Mouse (Mus musculus) fat pad, adult 2 months (tissue): ENCODE data around the gene Cnn3.

ENCODE experiments used
- DNase-seq: peaks from one replicate; pipeline ENCODE4 v3.0.0-alpha.2; 2011; ENCODE audit warnings: low read depth, low spot score; ENCODE audit errors: extremely low read depth

Cnn3 gene

DNA sequence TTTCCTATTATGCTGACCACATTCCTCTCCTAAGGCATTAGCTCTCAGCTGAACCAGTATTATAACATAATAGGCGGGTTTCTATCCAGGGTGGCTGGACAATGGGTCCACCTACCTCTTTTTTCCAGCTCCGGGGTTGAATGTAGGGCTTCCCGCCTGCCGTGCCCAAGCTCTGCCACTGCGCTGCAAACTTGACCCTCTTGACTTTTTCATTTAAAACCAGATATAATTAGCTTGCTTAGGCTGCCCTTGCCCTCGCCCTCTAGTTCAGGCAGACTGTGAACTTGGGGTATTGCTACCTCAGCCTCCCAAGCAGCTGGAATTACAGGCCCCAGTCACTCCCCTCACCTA, 8.1 kb upstream of the Cnn3 start:
- DNase-seq = no peak

DNA sequence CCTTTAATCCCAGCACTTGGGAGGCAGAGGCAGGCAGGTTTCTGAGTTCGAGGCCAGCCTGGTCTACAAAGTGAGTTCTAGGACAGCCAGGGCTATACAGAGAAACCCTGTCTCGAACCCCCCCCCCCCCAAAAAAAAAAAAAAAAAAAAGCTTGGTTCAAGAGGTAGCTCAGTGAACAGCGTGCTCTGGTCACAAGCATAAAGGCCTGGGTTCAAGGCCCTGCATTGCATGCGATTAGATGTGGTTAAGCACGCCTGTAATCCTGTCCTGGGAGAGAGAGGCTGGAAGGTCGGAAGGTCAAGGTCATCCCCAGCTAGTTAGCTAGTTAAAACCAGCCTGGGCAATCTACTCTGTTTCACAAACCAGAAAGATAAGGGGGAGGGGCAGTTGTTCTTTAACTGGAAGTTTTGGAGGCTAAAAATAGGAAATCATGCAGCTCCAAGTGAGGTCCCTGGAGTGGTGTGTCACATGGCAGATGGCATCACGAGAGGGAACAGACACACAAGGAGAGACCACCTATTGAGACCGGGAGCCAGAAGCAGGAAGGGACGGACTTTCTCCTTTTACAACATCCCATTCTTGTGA, 7.4 kb upstream of the Cnn3 start:
- no peak for DNase-seq

DNA sequence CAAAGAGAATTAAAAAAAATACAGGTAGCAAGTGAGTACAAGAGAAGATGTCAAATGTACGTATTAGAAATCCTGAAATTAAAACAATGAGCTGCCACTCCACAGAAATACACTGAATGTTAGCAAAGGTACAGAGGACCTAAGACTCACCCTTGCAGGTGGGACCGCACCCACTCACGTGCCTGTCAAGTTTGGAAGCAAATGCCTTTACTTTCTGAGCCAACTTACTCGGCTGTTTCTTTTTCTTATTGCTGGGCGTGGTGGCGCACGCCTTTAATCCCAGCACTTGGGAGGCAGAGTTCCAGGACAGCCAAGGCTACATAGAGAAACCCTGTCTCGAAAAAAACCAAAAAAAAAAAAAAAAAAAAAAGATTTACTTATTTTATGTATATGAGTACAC, 3.9 kb upstream of the Cnn3 start:
- DNase-seq = no peak

DNA sequence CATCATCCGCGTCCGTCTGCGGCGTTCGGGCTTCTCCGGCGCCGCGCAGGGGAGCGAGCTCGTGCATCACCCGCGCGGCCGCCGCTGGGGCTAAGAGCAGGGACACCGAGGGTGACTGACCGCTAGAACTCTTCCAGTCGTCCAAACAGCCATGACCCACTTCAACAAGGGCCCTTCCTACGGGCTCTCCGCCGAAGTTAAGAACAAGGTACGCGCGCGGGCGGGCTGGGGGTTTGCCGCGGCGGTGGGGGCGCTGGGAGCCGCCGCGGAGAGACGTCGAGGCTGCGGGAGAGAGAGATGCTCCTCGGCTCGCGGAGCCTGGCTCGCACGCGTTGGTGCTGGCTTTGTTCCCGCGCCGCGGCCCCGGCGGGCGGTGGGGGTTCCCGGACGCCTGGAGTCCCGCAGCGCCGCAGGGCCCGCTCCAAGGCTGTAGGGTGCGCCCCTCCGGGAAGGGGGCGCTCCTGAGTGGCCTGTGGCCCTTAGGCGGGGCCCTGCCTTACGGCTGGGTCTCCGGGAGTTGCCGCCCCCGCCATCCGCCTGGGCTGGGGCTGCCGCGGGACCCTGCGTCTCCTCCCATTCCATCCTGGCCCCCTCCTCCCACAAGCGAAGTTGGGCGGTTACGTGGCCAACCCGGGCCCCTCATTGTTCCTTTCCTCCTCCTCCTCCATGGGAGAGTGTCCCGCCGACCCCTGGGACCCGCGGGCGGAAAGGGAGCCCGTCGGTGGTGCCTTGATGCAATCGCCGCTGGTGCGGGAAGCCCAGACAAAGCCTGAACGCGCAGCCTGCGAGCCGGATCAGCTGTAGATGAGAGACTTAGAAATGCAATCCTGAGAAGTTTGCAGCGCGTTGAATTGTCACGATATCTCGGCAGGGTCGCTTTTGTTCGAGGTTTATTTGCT, 573 bp downstream of the Cnn3 start:
- no peak for DNase-seq

DNA sequence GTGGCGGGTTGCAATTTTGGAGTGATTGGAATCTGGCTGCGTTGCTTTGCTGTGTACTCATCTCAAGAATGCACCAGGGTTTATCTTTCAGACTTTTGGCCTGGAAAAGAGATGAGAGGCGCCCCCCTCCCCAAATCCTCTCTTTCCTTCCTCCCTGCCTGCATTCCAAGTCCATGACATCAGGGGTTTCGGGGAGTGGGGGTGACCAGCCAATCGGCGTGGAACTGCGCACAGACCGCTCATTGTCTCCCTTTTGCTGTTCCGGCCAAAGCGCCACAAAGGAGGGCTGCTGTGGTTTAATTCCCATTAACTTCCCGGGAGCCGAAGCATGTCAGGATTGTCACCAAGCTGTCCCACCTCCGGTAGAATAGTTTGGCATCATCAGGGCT, 1.2 kb downstream of the Cnn3 start:
- DNase-seq = no peak

DNA sequence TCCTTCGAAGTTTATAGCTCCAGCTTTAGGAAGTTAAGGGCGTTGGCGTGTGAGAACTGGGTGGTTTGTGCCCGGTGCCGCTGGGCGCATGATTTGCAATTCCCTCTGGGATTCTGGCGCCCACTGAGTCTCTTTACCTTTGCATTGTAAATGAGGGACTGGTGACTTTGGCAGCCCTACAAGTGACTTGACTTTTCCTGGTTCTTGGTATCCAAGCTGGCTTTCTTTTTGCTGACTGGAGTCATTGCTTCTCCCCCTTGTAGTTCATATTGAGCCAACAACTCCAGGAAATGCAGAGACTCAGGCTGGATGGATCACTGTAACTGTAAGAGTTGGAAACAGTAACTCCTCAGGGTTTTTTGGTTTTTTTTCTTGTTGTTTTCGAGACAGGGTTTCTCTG, 1.9 kb downstream of the Cnn3 start:
- no peak for DNase-seq

DNA sequence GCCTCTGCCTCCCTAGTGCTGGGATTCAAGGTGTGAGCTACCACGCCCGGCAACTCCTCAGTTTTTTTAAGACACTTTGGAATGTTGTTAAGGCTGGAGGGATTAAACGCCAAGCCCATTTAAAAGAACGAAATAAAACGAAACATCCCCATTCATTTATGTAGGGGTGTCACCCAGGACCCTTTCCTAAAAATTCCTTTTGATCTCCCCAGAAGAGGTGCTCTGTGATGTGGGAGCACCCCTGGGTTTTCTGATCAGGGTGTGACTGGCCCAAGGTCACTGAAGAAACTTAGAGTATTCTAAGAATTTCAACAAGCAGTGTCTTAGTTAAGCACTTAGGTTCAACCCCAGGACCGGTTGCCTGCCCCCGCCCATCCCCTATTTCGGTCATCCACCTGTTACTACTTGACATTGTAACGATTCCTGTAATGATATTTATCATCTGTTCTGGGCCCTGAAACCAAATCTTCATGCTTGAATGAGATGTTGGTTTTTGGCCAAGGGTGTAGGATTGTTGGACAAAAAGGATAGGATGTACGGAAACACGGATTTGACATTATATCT, 2.5 kb downstream of the Cnn3 start:
- no peak for DNase-seq

DNA sequence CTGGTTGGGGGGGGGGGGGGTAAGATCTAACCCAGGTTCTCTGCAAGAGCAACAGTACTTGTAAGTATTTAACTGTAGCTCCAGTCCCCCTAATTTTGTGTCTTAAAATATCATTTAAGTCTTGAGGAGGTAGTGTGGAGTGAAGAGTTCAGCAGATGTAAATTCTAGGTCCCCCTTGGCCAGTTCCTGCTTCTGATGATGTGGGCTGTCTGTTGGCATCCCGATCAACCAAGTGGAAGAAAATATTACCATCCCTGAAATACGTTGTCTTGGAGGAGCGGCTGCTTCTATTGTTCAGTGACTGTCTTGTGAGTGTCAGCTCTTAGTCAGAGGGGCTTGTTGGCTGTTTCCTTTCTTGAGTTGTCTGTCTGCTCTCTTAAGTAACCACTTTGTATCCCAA, 3.2 kb downstream of the Cnn3 start:
- no peak for DNase-seq

DNA sequence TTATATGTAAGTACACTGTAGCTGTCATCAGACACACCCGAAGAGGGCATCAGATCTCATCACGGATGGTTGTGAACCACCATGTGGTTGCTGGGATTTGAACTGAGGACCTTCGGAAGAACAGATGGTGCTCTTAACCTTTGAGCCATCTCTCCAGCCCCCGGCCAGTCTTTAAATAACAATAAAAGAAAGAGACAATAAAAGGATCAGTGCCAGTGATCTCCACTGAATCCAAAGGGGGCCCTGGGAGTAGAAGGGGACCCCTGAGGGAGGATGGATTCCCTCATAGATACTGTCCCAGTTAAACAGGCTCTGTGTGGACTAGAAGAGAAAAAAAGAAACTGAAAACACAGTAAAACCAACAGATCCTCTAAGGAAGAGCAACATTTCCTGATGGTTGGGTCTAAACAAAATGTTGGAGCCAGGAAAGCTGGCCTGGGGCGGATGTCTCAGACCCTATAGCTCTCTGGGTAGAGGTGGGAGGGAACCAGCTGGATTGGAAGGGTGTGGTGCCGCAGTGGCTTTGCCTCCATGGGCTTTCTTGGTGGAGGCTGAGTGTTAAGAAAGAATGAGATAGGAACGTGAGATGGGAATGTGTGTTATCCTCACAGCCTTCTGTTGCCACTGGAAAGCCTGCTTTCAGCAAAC, 4.1 kb downstream of the Cnn3 start:
- DNase-seq = no peak

DNA sequence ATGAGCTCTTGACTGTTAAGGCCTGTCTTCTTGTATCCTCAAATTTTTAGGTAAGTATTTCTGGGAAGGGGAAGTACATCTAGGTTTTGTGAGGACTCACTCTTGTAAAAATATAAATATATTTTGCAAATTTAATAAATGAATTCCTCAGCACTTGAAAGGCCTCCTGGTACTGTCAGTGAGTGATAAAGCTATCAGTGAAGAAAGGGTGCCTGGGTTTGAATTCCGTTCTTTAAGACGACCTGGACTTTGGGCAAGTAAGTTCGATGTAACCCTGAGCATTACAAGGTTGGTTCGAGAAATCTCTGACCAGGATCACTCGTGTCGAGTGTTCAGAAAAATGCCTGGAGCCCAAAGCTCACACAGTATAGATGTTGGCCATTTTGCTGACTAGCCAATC, 7.1 kb downstream of the Cnn3 start:
- no peak for DNase-seq

DNA sequence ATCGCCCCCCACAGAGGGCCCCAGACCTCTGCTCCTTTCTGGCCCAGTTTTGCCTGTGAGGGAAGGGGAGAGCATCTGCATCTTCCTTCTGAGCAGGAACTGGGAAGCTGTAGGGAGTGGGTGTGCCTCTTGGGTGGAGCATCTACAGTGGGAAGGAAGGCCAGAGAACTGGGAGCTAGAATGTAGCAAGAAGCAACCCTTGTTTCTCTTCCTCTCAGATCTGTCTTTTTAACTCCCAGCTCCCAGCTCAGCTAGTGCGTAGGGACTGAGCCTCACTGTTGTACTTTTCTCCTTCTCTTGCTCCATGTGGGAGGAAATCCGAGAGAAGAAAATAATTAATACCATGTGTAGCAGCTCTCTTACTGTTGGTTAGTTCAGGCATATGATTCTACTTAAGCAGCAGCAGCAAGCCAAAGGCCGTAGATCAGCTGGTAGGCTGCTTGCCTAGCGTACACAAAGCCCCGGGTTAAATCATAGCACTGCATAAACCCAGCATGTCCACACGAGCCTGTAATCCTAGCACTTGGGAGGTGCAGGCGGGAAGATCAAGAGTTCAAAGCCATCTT, 7.8 kb downstream of the Cnn3 start:
- DNase-seq = no peak

DNA sequence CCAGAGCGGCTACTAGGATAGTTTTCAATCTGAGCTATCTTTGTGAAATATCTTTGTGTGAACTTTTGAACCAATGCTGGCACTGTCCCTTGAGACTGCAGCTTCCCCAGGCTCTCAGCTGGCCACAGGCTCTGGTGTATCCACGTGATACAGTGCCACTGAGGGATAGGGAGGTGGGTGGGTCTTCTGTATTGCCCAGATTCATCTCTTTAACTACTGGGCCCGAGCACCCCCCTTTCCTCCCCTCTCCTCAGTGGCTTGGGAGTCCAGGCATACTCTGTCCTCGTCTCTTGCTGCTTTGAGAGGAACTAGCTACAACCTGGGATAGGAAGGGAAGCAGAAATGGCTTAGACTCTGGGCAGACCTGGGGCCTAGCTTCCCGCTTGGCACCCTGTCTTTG, 9.0 kb downstream of the Cnn3 start:
- no peak for DNase-seq

DNA sequence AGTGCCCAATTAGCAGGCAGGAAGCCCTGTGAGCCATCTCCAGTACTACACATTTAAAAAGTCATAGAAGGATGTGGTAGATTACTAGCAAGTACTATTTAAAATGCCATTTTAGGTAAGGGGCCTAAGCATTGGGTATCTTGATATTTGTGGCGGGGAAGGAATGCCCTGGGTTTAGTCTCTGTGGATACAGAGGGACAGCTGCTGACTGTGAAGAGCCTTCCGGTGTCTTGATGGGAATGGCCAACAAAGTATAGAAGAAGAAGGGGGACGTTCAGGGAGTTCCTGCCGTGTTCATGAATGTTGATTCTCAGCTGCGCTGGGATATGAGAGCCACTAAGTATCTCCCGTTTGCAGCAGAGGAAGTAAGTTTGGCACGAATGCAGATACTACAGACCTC, 10.8 kb downstream of the Cnn3 start:
- no peak for DNase-seq

DNA sequence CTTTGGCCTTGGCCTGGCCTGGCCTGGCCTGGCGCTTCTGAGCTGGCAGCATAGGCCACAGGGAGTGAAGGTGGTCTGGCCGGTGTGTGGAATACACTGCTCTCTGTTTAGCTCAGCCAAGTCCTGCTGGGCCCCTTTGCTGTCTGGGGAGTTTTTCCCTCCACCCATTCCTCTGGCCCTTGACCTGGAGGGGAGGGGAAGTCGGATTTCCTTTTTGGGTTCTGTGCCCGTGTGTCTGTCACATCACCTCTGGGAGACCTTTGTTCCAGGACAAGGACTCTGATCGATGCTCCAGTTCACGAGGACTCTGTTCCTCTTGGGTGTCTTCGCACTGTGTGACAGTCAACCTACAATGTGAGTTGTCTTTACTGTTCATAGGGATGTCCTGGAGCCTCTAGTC, 11.7 kb downstream of the Cnn3 start:
- DNase-seq = no peak

DNA sequence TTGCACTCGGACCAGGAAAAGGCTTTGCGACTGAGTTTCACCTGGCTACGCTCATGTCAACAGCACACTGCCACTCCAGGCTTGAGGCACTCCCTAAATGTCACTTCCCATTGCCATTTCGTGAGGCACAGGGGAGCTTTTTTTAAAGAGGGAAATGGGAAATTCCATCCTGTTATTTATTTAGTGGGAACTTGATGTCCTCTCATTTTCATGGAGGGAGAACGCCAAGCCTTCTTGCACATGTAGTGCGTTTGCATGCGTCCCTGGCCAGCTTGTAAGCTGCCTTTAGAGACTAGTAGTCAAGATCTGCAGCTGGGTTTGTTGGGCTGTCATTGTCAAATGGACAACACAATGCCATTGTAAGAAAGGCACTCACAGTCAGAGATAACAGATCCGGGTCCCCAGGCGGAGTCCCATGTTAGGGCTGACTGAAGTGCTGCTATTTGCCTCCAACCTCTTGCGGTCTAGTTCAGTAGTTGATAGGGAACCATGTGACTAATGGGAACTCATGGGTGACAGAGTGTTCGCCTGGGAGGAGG, 13.4 kb downstream of the Cnn3 start:
- no peak for DNase-seq

DNA sequence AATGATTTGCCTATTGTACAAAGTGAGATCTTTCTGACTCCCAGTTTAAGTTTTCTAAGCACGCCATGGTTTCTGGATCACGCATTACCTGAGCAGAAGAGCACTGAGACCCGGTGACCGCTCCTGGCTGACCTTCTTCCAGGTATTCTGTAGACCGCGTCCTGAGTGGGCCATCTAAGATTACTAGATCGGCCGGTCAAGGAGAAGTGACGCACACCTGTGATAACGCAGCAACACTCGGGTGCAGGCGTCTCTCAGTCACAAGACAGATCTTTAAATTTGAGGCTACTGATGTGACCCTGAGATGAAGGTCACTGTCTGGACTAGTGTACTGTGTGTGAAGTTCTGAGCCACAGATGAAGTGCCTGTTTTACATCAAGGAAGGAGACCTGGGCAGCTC, 15.2 kb downstream of the Cnn3 start:
- no peak for DNase-seq

DNA sequence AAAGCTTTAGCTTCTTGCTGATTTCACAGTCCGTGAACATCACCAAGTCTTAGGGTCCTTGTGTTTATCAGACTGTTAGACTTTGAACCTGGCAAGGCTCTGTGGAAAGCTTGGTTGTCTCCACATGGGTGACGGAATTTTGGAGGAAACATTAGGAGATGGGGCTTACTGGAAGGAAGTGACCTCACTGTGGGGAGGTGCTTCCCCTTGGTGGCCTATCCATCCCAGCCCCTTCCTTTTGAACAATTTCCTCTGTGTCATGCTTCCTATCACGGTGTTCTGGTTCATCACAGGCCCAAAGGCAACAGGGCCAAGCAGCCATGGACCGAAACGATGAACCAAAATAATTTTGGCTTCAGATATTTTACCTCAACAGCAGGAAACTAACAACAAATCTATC, 16.0 kb downstream of the Cnn3 start:
- DNase-seq = no peak

DNA sequence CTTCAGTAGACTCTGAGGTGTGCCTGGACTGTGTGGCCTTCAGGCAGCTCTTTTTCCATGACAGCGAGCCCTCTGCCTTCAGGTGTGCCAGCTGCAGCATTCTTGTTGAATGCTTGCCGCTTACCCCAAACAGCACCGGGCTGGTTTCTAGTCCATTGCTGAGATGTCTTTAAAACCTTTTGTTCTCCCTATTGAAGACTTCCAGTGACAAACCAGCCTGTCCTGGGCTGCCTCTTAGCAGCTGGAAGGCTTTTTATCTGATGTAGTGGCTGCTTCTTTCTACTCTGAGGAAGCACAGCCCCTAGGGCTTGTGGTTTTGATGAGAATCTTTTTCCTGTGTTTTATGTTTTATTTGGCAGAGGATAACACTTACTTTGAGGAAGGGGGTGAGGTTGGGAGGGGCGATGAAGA, 17.6 kb downstream of the Cnn3 start:
- peak; percentile 81 for DNase-seq

DNA sequence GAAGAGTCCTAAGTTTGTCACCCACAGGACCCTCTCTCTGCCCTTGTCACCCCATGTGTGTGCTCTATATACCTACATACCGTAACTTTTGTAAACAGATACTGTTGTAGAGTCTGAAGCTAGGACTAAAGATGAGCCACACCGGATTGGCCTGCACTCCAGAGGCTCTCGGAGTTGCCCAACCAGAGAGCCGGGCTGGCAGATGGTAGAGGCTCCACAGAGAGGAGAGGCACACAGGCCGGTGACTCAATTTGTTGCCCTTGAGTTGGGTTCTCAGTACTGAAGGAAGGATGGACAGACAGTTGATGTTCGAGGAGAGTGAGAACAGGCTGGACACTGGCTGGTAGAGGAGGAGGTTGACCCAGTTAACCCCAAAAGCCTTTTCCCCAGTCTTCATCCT, 18.1 kb downstream of the Cnn3 start:
- DNase-seq = no peak

DNA sequence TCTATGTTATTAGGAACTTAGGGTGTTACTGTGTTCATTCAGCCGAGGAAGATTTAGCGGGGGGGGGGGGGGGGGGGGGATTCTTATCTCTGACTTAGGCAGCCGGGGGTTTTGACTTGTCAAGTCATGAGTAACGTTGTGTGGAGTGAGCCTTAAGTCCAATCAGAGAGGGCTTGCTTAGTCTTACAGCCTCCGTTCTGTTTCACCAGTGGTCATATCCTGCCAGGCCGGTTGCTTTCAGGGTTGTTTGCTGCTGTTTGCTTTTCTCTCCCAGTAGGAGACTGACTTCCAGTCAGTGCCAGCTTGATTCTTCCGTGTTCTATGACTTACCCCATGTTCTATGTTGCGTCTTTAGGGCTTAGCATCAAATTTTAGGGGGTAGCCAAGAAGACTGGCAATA, 20.2 kb downstream of the Cnn3 start:
- no peak for DNase-seq

DNA sequence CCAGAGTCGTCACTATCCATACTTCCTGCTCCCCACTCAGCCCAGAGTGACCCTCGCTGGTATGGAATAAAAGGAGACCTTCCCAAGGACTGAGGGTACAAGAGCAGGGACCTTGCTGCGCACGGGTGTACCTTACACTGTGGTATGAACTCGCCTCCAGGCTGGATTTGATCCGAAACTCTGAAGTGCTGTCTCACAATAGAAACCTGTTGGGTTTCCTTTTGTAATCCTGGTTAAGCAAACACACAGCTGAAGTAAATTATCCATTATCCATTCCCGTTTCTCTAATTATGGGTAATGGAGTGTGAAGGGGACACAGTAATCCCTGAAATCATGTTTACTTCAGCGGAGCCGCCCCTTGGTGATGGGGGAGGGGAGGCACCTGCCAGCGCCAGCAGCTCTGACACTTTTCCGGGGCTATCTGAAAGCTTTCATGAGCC, 21.8 kb downstream of the Cnn3 start:
- no peak for DNase-seq
